Mouse (Mus musculus) c-Kit-negative CD71-positive TER-119-positive erythroid progenitor cells, embryonic 14.5 days (primary cell): ENCODE results near the gene Olfr724.
"Not testable (repeated sequence)": the region's sequence is repeated elsewhere in the genome, so short reads cannot be mapped to it uniquely, and the experiment has no call there.

Source experiments
- DNase-seq: peaks from one replicate; pipeline ENCODE4 v3.0.0-alpha.2; 2013; ENCODE audit warnings: low read depth, low spot score

Gene Olfr724

DNA sequence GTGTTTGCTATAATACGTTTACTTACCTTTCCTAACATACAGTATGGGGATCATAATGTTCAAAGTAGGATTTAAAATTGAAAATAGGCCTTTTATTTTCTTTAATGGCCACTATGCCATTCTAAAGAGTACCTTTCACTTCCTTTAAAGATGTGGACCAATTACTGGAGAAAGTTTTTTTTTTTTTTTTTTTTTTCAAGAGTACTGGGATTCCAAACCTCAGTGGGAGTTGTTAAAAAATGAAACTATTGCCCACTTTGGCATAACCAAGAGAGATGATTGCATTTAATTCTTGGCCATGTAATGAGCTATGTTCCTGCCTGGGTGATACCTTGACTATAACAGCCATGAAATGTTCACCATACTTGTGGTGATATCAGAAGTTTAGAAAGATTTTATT, at the start of gene Olfr724:
Gene Olfr724, minus strand, starts transcription at position 101 of the 400 bp plus-strand sequence.
- not testable (repeated sequence) for DNase-seq

DNA sequence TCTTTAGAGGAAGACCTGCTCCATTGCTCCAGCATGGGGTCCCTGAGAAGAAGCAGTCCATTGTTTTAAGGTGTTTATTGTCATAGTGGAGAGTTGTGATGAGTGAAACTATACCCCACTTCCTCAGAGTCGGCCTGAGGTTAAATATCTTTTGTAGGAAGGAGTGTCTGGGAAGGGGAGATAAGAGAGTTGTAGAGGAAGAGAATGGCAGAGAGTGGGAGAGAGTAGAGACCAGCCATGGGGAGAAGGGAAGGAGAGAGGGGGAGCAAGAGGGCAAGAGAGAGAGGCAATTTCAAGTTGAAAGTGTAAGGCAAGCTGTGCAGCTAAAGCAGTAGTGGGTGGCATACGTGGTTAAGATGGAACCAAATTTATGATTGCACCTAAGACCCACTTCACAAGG, 7.2 kb downstream of the Olfr724 start:
- no peak for DNase-seq

DNA sequence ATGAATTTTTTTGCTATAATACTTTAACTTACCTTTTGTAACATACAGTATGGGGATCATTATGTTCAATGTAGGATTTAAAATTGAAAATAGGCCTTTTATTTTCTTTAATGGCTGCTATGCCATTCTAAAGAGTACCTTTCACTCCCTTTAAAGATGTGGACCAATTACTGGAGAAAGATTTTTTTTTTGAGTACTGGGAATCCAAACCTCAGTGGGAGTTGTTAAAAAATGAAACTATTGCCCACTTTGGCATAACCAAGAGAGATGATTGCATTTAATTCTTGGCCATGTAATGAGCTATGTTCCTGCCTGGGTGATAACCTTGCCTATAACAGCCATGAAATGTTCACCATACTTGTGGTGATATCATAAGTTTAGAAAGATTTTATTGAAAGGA, 31.4 kb downstream of the Olfr724 start, which contains the start of gene Olfr723:
Gene Olfr723, minus strand, starts transcription at position 101 of the 400 bp plus-strand sequence.
- DNase-seq, result not testable (repeated sequence)
